Mouse (Mus musculus): Measurements from ENCODE around the gene Gm3278. TPM values are rescaled to one million over a fixed set of nuclear protein-coding genes. Genes with fewer than 3 reads are reported as not detected.

Gm3278 gene
- not detected for polyA plus RNA-seq (2014; fragmentation: Illumina TruSeq; extraction: RNeasy Lipid Tissue Mini Kit (QIAGEN cat#74804); ENCODE audit: low read depth, low replicate concordance)

DNA sequence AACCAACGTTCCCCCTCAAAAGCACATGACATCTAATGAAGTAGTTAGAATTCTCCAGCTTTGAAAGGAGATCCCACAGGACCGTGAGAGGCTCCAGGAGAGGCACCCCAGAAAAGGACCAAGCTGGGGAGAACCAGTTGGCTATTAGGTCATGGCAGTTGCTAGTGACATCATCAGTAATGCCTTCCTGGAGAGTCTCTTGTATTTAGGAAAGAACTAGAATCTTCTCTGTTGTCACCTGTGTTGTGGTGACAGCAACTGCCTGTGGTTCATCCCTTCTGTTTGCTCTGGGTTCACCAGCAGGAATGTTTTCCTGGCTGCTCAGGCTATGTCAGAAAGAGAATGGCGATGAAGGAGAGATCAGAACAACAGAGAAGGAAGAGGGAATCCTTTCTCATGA lies at the start of gene Gm3278:
Gene Gm3278, plus strand, starts transcription at position 301 of the 400 bp plus-strand sequence.

DNA sequence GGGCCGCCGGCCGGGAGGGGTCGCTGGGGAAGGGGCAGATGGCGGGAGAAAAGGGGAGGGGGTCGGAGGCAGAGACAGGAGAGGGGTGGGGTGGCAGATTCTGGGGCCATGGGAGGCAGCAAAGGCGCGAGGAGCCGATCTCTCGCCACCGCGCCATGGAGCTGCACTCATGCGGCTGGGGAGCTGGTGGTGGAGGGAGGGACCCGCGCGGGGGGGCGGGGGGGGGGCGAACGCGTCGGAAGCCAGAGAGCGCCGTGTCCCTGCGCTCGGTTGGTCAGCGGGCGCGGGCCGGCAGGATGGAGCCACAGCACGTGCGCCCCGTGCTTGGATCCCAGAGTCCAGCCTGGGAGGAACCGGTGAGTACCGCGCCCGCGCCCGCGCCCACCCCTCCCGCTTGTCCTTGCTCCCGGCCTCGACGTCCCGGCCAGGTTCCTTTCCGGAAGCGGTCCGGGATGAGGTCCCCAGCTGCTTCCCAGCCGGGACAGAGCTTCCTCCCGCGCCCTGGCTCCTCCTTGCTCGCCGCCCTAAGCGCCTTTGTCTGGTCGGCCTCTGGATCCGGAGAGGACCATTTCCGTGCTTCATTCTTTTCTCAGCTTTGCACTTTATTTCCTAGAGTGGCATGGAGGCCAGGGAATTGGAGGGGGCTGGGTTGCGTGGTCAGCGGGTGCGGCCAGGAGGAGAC lies 36.8 kb upstream of the Gm3278 start, which contains the start of gene Gm3264:
Gene Gm3264, plus strand, starts transcription at position 278 of the 682 bp plus-strand sequence.

Other genes starting within 250 kb of the Gm3278 start
- gene Gm3239, start 228.2 kb upstream of the Gm3278 start, polyA plus RNA-seq (2014; fragmentation: Illumina TruSeq; extraction: RNeasy Lipid Tissue Mini Kit (QIAGEN cat#74804); ENCODE audit: low read depth, low replicate concordance) = not detected
- not detected for gene Gm7876, start 183.2 kb upstream of the Gm3278 start, polyA plus RNA-seq (2014; fragmentation: Illumina TruSeq; extraction: RNeasy Lipid Tissue Mini Kit (QIAGEN cat#74804); ENCODE audit: low read depth, low replicate concordance)
- not detected for gene Gm3252, start 165.6 kb upstream of the Gm3278 start, polyA plus RNA-seq (2014; fragmentation: Illumina TruSeq; extraction: RNeasy Lipid Tissue Mini Kit (QIAGEN cat#74804); ENCODE audit: low read depth, low replicate concordance)
- not detected for gene Gm9602, start 116.1 kb upstream of the Gm3278 start, polyA plus RNA-seq (2014; fragmentation: Illumina TruSeq; extraction: RNeasy Lipid Tissue Mini Kit (QIAGEN cat#74804); ENCODE audit: low read depth, low replicate concordance)
- gene Gm3269, start 54.3 kb upstream of the Gm3278 start, polyA plus RNA-seq (2014; fragmentation: Illumina TruSeq; extraction: RNeasy Lipid Tissue Mini Kit (QIAGEN cat#74804); ENCODE audit: low read depth, low replicate concordance) = not detected
- not detected for gene Gm3264, start 36.8 kb upstream of the Gm3278 start, polyA plus RNA-seq (2014; fragmentation: Illumina TruSeq; extraction: RNeasy Lipid Tissue Mini Kit (QIAGEN cat#74804); ENCODE audit: low read depth, low replicate concordance)
- not detected for gene Gm8297, start 91.5 kb downstream of the Gm3278 start, polyA plus RNA-seq (2014; fragmentation: Illumina TruSeq; extraction: RNeasy Lipid Tissue Mini Kit (QIAGEN cat#74804); ENCODE audit: low read depth, low replicate concordance)
- not detected for gene Gm3298, start 123.5 kb downstream of the Gm3278 start, polyA plus RNA-seq (2014; fragmentation: Illumina TruSeq; extraction: RNeasy Lipid Tissue Mini Kit (QIAGEN cat#74804); ENCODE audit: low read depth, low replicate concordance)
- gene 4930555G01Rik, start 158.2 kb downstream of the Gm3278 start, polyA plus RNA-seq (2014; fragmentation: Illumina TruSeq; extraction: RNeasy Lipid Tissue Mini Kit (QIAGEN cat#74804); ENCODE audit: low read depth, low replicate concordance) = not detected
- 1.6 TPM for gene Gm8281, start 178.6 kb downstream of the Gm3278 start, polyA plus RNA-seq (2014; fragmentation: Illumina TruSeq; extraction: RNeasy Lipid Tissue Mini Kit (QIAGEN cat#74804); ENCODE audit: low read depth, low replicate concordance)
- gene Gm8279, start 239.1 kb downstream of the Gm3278 start, polyA plus RNA-seq (2014; fragmentation: Illumina TruSeq; extraction: RNeasy Lipid Tissue Mini Kit (QIAGEN cat#74804); ENCODE audit: low read depth, low replicate concordance) = not detected